Mouse (Mus musculus): ENCODE data around the gene Vkorc1. TPM values are rescaled to one million over a fixed set of nuclear protein-coding genes. Genes with fewer than 3 reads are reported as not detected.
A peak's percentile ranks its signal among the peaks of the same experiment; 100 is the strongest.

Vkorc1 gene
- total and polyA plus RNA-seq, 3 experiments = 62.7 to 152 (median 85.5) TPM

GRCm38 (mm10) chr7:127876467-127877348 lies 18.7 kb downstream of the Vkorc1 start, which contains the start of gene Zfp668:
Gene Zfp668 (minus strand): TSS chr7:127876828.
- peak; percentile 91 for DNase-seq

- peak; percentile 88 for DNase-seq
Measured at GRCm38 (mm10) chr7:127876041-127876466, 19.4 kb downstream of the Vkorc1 start, which contains the start of gene Zfp646. Gene Zfp646 (plus strand): TSS chr7:127876221.

DNA sequence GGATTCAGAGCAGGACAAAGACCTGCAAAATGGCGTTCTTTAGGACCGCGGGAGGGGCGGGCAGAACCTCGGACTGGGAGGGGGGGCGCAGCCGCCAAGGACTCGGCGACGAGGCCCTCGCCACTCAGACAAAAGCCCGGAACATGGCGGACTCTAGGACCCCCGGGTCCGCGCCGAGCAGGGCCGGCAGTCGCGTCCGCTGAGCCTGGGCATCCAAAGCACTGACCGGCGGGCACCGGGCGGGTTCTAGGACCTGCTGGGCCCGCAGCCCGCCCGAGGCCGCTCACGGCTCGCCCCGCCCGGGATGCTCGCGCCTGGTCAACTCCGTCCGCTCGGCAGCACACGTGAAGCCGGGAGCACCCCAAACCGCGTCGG lies 19.8 kb downstream of the Vkorc1 start:
- peak; percentile 95 for DNase-seq

DNA sequence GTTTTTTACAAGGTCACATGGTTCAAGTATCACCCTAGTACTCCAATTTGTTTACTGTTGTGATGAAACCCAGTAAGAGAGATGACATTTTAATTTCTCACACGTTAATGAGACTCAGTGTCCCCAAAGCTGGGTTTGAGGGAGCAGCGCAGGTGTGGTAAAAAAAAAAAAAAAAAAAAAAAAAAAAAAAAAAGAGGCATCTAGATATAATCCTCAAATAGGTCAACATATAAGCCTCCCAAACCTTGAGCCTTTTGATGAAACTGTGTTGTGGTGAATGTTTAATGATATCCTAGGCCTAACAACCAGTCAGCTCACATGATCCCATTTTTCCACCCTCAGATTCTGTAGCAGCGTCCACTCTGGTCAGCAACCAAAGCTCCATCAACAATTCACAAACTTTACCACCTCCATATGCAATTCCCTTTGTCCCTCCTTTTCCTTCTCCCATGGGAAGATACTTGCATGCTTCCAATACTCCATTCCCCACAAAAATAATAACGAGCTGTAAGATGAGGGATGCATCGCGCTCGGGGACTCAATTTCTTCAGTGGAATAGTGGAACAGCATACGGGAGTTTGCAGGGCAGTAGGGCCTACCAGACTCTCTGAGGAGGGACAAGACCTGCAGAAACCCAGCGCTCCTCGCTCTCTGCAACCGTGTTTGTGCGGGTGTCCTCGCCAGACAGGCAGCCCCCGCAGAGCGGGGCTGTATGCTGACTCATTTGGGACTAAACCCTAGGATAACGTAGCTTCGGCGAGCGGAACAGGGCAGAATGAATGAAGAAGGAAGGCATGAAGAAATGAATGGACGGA lies 20.4 kb downstream of the Vkorc1 start:
- no peak for DNase-seq

GRCm38 (mm10) chr7:127870136-127870821 lies 25.1 kb downstream of the Vkorc1 start:
- DNase-seq = no peak

GRCm38 (mm10) chr7:127869149-127869810 lies 26.1 kb downstream of the Vkorc1 start:
- DNase-seq = no peak

DNA sequence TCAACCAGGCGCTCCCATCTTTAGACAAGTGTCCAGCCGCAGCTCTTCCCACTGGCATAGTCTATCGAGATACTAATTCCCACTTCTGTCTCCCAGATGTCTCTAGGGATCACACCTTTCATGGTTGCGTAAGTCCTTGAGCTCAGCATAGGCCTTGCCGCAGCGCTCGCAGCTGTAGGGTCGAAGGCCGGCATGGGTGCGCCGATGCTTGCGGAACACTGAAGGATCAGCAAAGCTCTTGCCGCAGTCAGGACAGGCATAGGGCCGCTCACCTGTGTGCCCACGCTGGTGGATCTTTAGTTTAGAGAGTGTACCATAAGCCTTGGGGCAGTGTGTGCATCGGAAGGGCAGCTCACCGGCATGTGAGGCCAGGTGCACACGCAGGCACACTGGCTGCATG lies 27.8 kb downstream of the Vkorc1 start:
- DNase-seq = no peak

- no peak for DNase-seq
Measured at GRCm38 (mm10) chr7:127866434-127866833, 29.0 kb downstream of the Vkorc1 start.

DNA sequence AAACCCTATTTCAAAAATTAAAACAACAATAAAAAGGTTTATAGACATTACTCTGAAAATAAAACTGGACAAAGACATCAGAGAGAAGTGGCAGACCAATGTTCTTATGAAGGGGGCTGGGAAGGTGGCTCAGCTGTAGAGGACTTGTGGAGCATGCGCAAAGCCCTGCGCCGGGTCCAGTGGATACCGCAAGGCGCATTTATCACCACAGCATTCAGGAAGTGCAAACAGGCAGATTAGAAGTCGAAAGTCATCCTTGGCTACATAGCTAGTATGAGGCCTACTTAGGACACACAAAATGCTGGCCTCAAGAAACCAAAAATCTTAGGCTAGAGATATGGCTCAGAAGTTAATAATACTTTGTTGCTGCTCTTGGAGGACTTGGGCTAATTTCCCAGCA lies 37.2 kb downstream of the Vkorc1 start:
- DNase-seq = no peak

DNA sequence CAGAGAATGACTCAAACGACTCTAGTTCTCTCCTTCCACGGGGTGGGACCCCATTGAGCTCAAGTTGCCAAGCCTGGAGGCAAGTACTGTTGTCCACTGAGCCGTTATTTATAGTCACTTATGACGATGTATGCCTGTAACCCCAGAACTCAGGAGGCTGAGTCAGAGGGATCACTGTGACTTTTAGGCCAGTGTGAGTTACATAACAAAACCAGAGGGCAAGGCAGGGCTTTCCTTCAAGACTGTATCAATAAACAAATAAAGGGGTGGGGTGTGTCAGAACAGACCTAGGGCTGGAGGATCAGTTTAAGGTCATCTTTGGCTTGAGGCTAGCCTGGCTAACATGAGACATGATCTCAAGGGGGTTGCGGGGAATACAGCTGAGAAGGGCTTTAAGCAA lies 44.5 kb downstream of the Vkorc1 start:
- DNase-seq = peak; percentile 24

DNA sequence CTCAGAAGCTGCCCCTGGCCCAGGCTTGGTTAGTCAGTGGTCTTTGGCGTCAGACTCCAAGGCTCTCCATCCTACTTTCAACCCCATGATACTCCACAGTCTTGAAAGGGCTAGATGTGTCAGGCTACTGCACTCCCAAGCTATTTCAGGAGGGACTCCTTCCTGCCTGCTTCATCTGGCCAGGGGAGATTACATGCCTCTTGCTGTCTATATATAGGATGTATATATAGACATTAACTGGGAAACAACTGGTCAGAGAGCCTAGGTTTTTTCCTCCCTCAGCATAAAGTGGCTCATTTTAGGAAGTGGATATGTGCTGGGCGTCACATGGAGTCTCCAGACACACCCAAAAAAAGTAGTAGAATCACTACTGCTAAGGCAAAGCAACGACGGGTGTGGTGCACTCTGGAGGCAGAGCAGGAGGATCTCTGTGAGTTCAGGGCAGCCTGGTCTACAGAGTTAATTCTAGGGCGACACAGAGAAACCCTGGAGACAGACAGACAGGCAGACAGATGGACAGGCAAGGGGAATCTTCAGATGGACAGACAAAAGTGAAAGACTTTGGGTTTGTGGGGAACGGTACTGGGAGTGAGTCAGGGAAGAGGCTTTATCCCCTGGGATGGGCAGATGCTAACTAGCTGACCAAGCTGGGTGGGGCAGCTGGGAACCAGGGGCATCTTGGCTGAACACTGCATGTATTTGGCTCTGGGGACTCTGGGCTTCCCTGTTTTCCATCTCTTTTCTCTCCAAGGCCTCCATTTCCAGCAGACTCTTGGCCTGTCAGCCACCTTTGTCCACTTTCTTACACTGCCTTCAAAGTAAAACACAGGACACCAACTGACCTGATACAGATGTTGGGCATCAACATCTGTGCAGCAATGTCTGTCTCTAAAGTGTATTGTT lies 45.2 kb downstream of the Vkorc1 start:
- DNase-seq = no peak

Other genes starting within 250 kb of the Vkorc1 start
- gene Bcl7c, start 186.7 kb downstream of the Vkorc1 start, total RNA-seq (2021) = 10 to 100 TPM; 70.9 to 86.0 TPM
- 70.5 and 78.0 TPM in 2 replicates for gene Bcl7c, start 186.7 kb downstream of the Vkorc1 start, polyA plus RNA-seq (2012; rRNA removed)
- 1 to 10 TPM; 3.3 to 3.7 TPM for gene Ctf1, start 182.9 kb downstream of the Vkorc1 start, total RNA-seq (2021)
- gene Ctf1, start 182.9 kb downstream of the Vkorc1 start, polyA plus RNA-seq (2012; rRNA removed) = 18.9 and 22.1 TPM in 2 replicates
- not detected for gene Ctf2, start 163.5 kb downstream of the Vkorc1 start, total RNA-seq (2021)
- gene Ctf2, start 163.5 kb downstream of the Vkorc1 start, polyA plus RNA-seq (2012; rRNA removed) = not detected in 2 replicates
- 10 to 100 TPM in 1 of 2 experiments, 1 to 10 TPM in 1; 9.5 to 11.6 TPM for gene Fbxl19, start 151.1 kb downstream of the Vkorc1 start, total RNA-seq (2021)
- 34.5 and 42.6 TPM in 2 replicates for gene Fbxl19, start 151.1 kb downstream of the Vkorc1 start, polyA plus RNA-seq (2012; rRNA removed)
- gene Orai3, start 125.8 kb downstream of the Vkorc1 start, total RNA-seq (2021) = 10 to 100 TPM; 28.3 to 32.8 TPM
- gene Orai3, start 125.8 kb downstream of the Vkorc1 start, polyA plus RNA-seq (2012; rRNA removed) = 90.6 and 94.8 TPM in 2 replicates
- gene Setd1a, start 118.9 kb downstream of the Vkorc1 start, total RNA-seq (2021) = 10 to 100 TPM; 36.0 to 42.6 TPM
- 12.6 and 15.9 TPM in 2 replicates for gene Setd1a, start 118.9 kb downstream of the Vkorc1 start, polyA plus RNA-seq (2012; rRNA removed)
- 1 to 10 TPM; 2.2 to 4.6 TPM for gene Gm49388, start 110.0 kb downstream of the Vkorc1 start, total RNA-seq (2021)
- gene Gm49388, start 110.0 kb downstream of the Vkorc1 start, polyA plus RNA-seq (2012; rRNA removed) = not detected in 2 replicates
- 10 to 100 TPM; 45.5 to 46.2 TPM for gene Hsd3b7, start 95.0 kb downstream of the Vkorc1 start, total RNA-seq (2021)
- 83.9 and 86.5 TPM in 2 replicates for gene Hsd3b7, start 95.0 kb downstream of the Vkorc1 start, polyA plus RNA-seq (2012; rRNA removed)
- 100 to 1,000 TPM in 1 of 2 experiments, 10 to 100 TPM in 1; 79.6 to 102 TPM for gene Stx4a, start 71.3 kb downstream of the Vkorc1 start, total RNA-seq (2021)
- gene Stx4a, start 71.3 kb downstream of the Vkorc1 start, polyA plus RNA-seq (2012; rRNA removed) = 52.2 and 54.0 TPM in 2 replicates
- 1 to 10 TPM; 5.0 to 6.9 TPM for gene Stx1b, start 71.1 kb downstream of the Vkorc1 start, total RNA-seq (2021)
- gene Stx1b, start 71.1 kb downstream of the Vkorc1 start, polyA plus RNA-seq (2012; rRNA removed) = 8.5 and 11.4 TPM in 2 replicates
- gene Zfp646, start 19.4 kb downstream of the Vkorc1 start, total RNA-seq (2021) = 10 to 100 TPM; 28.9 to 33.1 TPM
- gene Zfp646, start 19.4 kb downstream of the Vkorc1 start, polyA plus RNA-seq (2012; rRNA removed) = 14.1 and 15.9 TPM in 2 replicates
- gene Zfp668, start 18.8 kb downstream of the Vkorc1 start, total RNA-seq (2021) = 1 to 10 TPM; 7.2 to 9.7 TPM
- 8.1 and 10.3 TPM in 2 replicates for gene Zfp668, start 18.8 kb downstream of the Vkorc1 start, polyA plus RNA-seq (2012; rRNA removed)
- 1 to 10 TPM; 1.0 to 1.2 TPM for gene Prss53, start 4.6 kb downstream of the Vkorc1 start, total RNA-seq (2021)
- gene Prss53, start 4.6 kb downstream of the Vkorc1 start, polyA plus RNA-seq (2012; rRNA removed) = 3.0 and 4.5 TPM in 2 replicates
- not detected for gene Gm21974, start 163 bp downstream of the Vkorc1 start, total RNA-seq (2021)
- not detected in 2 replicates for gene Gm21974, start 163 bp downstream of the Vkorc1 start, polyA plus RNA-seq (2012; rRNA removed)
- 100 to 1,000 TPM; 122 to 138 TPM for gene Bckdk, start 8.5 kb upstream of the Vkorc1 start, total RNA-seq (2021)
- gene Bckdk, start 8.5 kb upstream of the Vkorc1 start, polyA plus RNA-seq (2012; rRNA removed) = 164 and 166 TPM in 2 replicates
- gene Kat8, start 16.9 kb upstream of the Vkorc1 start, total RNA-seq (2021) = 10 to 100 TPM; 24.6 to 27.1 TPM
- gene Kat8, start 16.9 kb upstream of the Vkorc1 start, polyA plus RNA-seq (2012; rRNA removed) = 10.6 and 10.9 TPM in 2 replicates
- under 1 TPM in 1 of 2 experiments, not detected in 1; 0.24 TPM for gene Prss8, start 34.5 kb upstream of the Vkorc1 start, total RNA-seq (2021)
- 0.07 and 0.38 TPM in 2 replicates for gene Prss8, start 34.5 kb upstream of the Vkorc1 start, polyA plus RNA-seq (2012; rRNA removed)
- gene Prss36, start 51.1 kb upstream of the Vkorc1 start, total RNA-seq (2021) = 1 to 10 TPM; 8.2 to 9.4 TPM
- gene Prss36, start 51.1 kb upstream of the Vkorc1 start, polyA plus RNA-seq (2012; rRNA removed) = 24.8 and 27.8 TPM in 2 replicates
- gene Fus, start 71.8 kb upstream of the Vkorc1 start, total RNA-seq (2021) = 100 to 1,000 TPM; 176 to 229 TPM
- gene Fus, start 71.8 kb upstream of the Vkorc1 start, polyA plus RNA-seq (2012; rRNA removed) = 139 and 145 TPM in 2 replicates
- 1 to 10 TPM; 2.3 to 3.7 TPM for gene Pycard, start 98.2 kb upstream of the Vkorc1 start, total RNA-seq (2021)
- 4.4 and 8.1 TPM in 2 replicates for gene Pycard, start 98.2 kb upstream of the Vkorc1 start, polyA plus RNA-seq (2012; rRNA removed)
- gene Trim72, start 108.3 kb upstream of the Vkorc1 start, total RNA-seq (2021) = under 1 TPM in 1 of 2 experiments, not detected in 1; 0.17 TPM
- 0.16 and 0.29 TPM in 2 replicates for gene Trim72, start 108.3 kb upstream of the Vkorc1 start, polyA plus RNA-seq (2012; rRNA removed)
- 1 to 10 TPM; 5.5 to 9.1 TPM for gene Itgam, start 167.0 kb upstream of the Vkorc1 start, total RNA-seq (2021)
- gene Itgam, start 167.0 kb upstream of the Vkorc1 start, polyA plus RNA-seq (2012; rRNA removed) = 2.0 and 2.2 TPM in 2 replicates
- gene Gm49368, start 167.1 kb upstream of the Vkorc1 start, total RNA-seq (2021) = not detected
- gene Gm49368, start 167.1 kb upstream of the Vkorc1 start, polyA plus RNA-seq (2012; rRNA removed) = not detected in 2 replicates
- gene Itgax, start 233.9 kb upstream of the Vkorc1 start, total RNA-seq (2021) = 1 to 10 TPM; 1.4 to 2.4 TPM
- gene Itgax, start 233.9 kb upstream of the Vkorc1 start, polyA plus RNA-seq (2012; rRNA removed) = 1.7 and 1.8 TPM in 2 replicates

Data from adrenal gland, adult 2 months (tissue).